Mouse (Mus musculus): ENCODE results near the gene Usp12. TPM values are rescaled to one million over a fixed set of nuclear protein-coding genes. Genes with fewer than 3 reads are reported as not detected.
A peak's percentile ranks its signal among the peaks of the same experiment; 100 is the strongest.
"Not testable (repeated sequence)": the region's sequence is repeated elsewhere in the genome, so short reads cannot be mapped to it uniquely, and the experiment has no call there.

Usp12 gene
- polyA plus RNA-seq, 1 experiment from 2014 or later, result 9.6 TPM

DNA sequence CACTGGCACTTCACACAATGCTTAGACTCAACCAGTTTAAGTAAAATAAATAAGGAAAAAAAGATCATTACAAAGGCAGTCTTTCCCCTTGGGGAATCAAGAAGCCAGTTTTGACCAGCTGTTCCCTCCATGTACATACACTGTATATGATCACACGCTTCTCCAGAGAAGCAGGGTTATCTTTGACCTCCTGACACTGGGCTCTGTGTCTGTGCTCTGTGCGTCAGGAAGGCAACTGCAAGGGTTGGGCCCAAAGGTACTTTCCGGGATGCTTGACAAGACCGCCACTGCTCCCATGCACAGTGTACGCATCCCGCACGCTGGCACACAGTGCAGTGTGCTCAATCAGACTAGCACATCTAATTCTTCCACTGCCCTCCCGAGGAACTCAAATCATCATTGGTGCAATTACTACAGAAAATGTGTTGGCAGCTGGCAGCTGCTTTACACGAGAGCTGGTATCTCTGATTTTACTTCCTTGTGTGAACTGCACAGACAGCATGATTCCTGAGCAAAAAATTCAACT, 57.8 kb downstream of the Usp12 start:
- no peak overlapping the region for H3K9ac ChIP-seq (ENCODE audit: low read length)
- peak; percentile 34 for DNase-seq (ENCODE audit: low spot score)
- H3K4me3 ChIP-seq (ENCODE audit: low read depth, low read length), result no peak overlapping the region
- H3K27me3 ChIP-seq (replicated peaks; ENCODE audit: control insufficient read depth, insufficient read depth, low read length), result no peaks in the 10 kb centered on the region
- no peak for ATAC-seq
- WGBS, result 80% methylated on average over 9 of the region's 9 CpGs
- no peak overlapping the region for H3K27ac ChIP-seq (ENCODE audit: low read depth, low read length)
- H3K4me1 ChIP-seq (ENCODE audit: control insufficient read depth, insufficient read depth, low read length), result no peaks in the 10 kb centered on the region
- H3K36me3 ChIP-seq (ENCODE audit: control insufficient read depth, insufficient read depth, low read length), result peaks cover 43% of the 10 kb centered on the region
- no peaks in the 10 kb centered on the region for H3K9me3 ChIP-seq (replicated peaks; ENCODE audit: control insufficient read depth, low read length)
- H3K4me2 ChIP-seq (ENCODE audit: low read length), result no peak overlapping the region

DNA sequence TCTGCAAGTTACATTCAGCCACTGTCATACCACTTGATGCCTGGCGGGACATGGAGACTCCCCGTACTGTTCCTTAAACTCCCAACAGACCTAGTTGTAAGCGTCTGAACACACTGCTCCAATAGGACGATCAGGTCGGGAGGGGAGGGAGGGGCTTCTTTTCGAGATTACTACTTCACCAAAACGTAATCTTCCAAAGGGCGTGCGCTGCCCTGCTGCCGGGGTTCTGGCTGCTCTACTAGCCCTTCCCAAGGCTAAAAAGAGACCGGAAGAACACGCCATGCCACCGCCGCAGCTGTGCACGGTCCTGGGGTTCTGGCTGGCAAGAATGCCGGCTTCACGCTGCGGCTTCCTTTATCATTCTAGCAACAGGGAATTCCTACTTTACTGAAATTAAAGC, 58.5 kb downstream of the Usp12 start:
- Histone ChIP-seq H3K27ac (ENCODE audit: low read depth, low read length) (no peak overlapping the region), H3K4me1 (ENCODE audit: control insufficient read depth, insufficient read depth, low read length) (no peaks in the 10 kb centered on the region), H3K27me3 (replicated peaks; ENCODE audit: control insufficient read depth, insufficient read depth, low read length) (no peaks in the 10 kb centered on the region), H3K4me2 (ENCODE audit: low read length) (no peak overlapping the region), H3K9ac (ENCODE audit: low read length) (no peak overlapping the region), H3K36me3 (ENCODE audit: control insufficient read depth, insufficient read depth, low read length) (peaks cover 43% of the 10 kb centered on the region), H3K9me3 (replicated peaks; ENCODE audit: control insufficient read depth, low read length) (no peaks in the 10 kb centered on the region), H3K4me3 (ENCODE audit: low read depth, low read length) (no peak overlapping the region)
- WGBS, result 85% methylated on average over 18 of the region's 18 CpGs
- DNase-seq (ENCODE audit: low spot score) (no peak), ATAC-seq (no peak)

DNA sequence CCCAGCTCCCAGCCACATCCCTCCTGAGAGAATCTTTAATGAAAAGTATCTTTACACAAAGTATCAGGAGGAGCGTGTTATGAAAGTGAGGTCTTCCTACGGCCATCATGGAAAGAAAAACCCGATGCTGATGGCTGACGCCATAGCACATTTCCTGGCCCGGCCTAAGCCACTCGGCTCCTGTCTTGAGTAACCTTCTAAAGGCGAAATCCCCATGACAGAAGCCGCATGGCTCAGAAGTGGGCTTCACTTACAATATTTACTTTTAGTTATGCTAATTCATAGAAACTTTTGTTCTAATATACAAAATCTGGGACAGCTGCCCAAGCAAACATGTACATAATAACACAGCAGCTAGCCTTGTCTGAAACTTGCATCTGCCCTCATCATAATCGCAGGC, 59.8 kb downstream of the Usp12 start:
- not testable (repeated sequence) for H3K9ac ChIP-seq (ENCODE audit: low read length); H3K4me3 ChIP-seq (ENCODE audit: low read depth, low read length); H3K9me3 ChIP-seq (replicated peaks; ENCODE audit: control insufficient read depth, low read length); H3K4me1 ChIP-seq (ENCODE audit: control insufficient read depth, insufficient read depth, low read length); H3K27ac ChIP-seq (ENCODE audit: low read depth, low read length); DNase-seq (ENCODE audit: low spot score); H3K27me3 ChIP-seq (replicated peaks; ENCODE audit: control insufficient read depth, insufficient read depth, low read length); H3K4me2 ChIP-seq (ENCODE audit: low read length); ATAC-seq
- H3K36me3 ChIP-seq (ENCODE audit: control insufficient read depth, insufficient read depth, low read length), result peaks cover 38% of the 10 kb centered on the region
- WGBS, result 79% methylated on average over 1 of the region's 9 CpGs

DNA sequence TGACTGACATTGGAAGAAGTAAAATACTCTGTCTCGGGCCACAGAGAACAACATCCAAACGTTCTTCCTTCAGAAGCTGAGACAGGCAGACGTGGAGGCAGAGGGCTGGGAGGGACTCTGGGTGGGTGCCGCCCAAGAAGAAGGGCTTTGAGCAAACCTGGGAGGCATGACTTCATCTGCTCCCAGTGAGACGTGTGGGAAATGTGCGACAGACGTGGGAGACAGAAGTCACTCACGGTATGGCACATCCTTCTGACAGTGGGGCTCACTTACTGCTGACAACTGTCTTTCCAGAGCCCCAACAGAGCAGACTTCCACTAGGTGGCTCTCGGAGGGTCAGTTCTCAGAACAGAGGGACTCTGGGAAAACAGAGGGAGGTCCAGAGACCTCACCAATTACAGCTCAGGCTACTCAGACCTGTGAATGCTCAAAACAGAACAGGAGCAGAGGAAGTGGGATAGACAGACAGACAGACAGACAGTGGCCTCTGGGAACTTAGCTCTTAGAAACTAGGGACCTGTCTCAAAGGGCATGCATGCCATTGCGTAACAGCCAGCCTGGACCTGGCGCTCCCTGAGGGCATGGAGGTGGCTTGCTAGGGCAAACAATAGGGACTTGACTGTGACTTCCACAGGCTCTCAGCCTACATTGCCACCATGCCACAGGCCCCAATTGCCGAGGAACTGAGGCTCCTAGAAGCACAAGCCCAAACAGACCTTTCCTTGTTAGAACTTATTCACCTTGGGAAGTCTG, 60.7 kb downstream of the Usp12 start:
- Histone ChIP-seq H3K27ac (ENCODE audit: low read depth, low read length) (no peak overlapping the region), H3K4me2 (ENCODE audit: low read length) (no peak overlapping the region), H3K27me3 (replicated peaks; ENCODE audit: control insufficient read depth, insufficient read depth, low read length) (no peaks in the 10 kb centered on the region), H3K36me3 (ENCODE audit: control insufficient read depth, insufficient read depth, low read length) (peaks cover 28% of the 10 kb centered on the region), H3K4me1 (ENCODE audit: control insufficient read depth, insufficient read depth, low read length) (no peaks in the 10 kb centered on the region), H3K9me3 (replicated peaks; ENCODE audit: control insufficient read depth, low read length) (no peaks in the 10 kb centered on the region), H3K4me3 (ENCODE audit: low read depth, low read length) (no peak overlapping the region), H3K9ac (ENCODE audit: low read length) (no peak overlapping the region)
- no peak for ATAC-seq
- WGBS, result 79% methylated on average over 12 of the region's 12 CpGs
- no peak for DNase-seq (ENCODE audit: low spot score)

GRCm38 (mm10) chr5:146733372-146733771, 61.4 kb downstream of the Usp12 start:
- Histone ChIP-seq H3K36me3 (ENCODE audit: control insufficient read depth, insufficient read depth, low read length) (peaks cover 28% of the 10 kb centered on the region), H3K9ac (ENCODE audit: low read length) (no peak overlapping the region), H3K27ac (ENCODE audit: low read depth, low read length) (no peak overlapping the region), H3K9me3 (replicated peaks; ENCODE audit: control insufficient read depth, low read length) (no peaks in the 10 kb centered on the region), H3K27me3 (replicated peaks; ENCODE audit: control insufficient read depth, insufficient read depth, low read length) (no peaks in the 10 kb centered on the region), H3K4me3 (ENCODE audit: low read depth, low read length) (no peak overlapping the region), H3K4me2 (ENCODE audit: low read length) (no peak overlapping the region), H3K4me1 (ENCODE audit: control insufficient read depth, insufficient read depth, low read length) (no peaks in the 10 kb centered on the region)
- ATAC-seq (no peak), DNase-seq (ENCODE audit: low spot score) (no peak)
- WGBS, result 76% methylated on average over 7 of the region's 7 CpGs

DNA sequence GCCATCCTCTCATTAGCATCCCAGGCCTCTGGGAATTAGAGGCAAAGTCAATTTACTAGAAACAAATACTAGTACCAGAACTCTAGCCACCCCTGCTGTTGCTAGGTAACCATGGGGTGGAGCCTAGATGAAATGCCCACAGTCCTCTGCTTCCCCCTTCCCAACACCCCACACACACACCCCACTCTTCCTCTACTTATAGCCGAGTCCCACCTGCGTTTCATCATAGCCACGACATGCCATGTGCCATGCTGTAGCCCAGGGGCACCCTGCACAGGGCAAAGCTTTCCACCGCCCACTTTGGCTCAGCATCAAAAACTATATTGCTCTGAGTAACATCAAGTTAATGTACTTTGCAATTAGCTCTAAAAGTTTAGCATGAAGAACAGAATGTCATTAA, 67.8 kb downstream of the Usp12 start:
- WGBS, result 67% methylated on average over 4 of the region's 4 CpGs
- no peak overlapping the region for H3K4me3 ChIP-seq (ENCODE audit: low read depth, low read length)
- no peaks in the 10 kb centered on the region for H3K27me3 ChIP-seq (replicated peaks; ENCODE audit: control insufficient read depth, insufficient read depth, low read length)
- no peak overlapping the region for H3K4me2 ChIP-seq (ENCODE audit: low read length)
- DNase-seq (ENCODE audit: low spot score) (no peak), ATAC-seq (no peak)
- no peaks in the 10 kb centered on the region for H3K36me3 ChIP-seq (ENCODE audit: control insufficient read depth, insufficient read depth, low read length)
- H3K9ac ChIP-seq (ENCODE audit: low read length), result no peak overlapping the region; the same call in 1 of the 2 replicates
- H3K9me3 ChIP-seq (replicated peaks; ENCODE audit: control insufficient read depth, low read length), result no peaks in the 10 kb centered on the region
- peaks cover under 1% of the 10 kb centered on the region; the same call in 1 of the 2 replicates for H3K4me1 ChIP-seq (ENCODE audit: control insufficient read depth, insufficient read depth, low read length)
- H3K27ac ChIP-seq (ENCODE audit: low read depth, low read length), result no peak overlapping the region

GRCm38 (mm10) chr5:146724956-146725355, 69.8 kb downstream of the Usp12 start:
- H3K9ac ChIP-seq (ENCODE audit: low read length), result no peak overlapping the region
- DNase-seq (ENCODE audit: low spot score), result peak; percentile 41
- ATAC-seq, result no peak
- WGBS, result 55% methylated on average over 3 of the region's 3 CpGs
- H3K36me3 ChIP-seq (ENCODE audit: control insufficient read depth, insufficient read depth, low read length), result no peaks in the 10 kb centered on the region
- H3K27me3 ChIP-seq (replicated peaks; ENCODE audit: control insufficient read depth, insufficient read depth, low read length), result no peaks in the 10 kb centered on the region
- no peaks in the 10 kb centered on the region for H3K9me3 ChIP-seq (replicated peaks; ENCODE audit: control insufficient read depth, low read length)
- no peak overlapping the region for H3K27ac ChIP-seq (ENCODE audit: low read depth, low read length)
- no peak overlapping the region for H3K4me3 ChIP-seq (ENCODE audit: low read depth, low read length)
- H3K4me1 ChIP-seq (ENCODE audit: control insufficient read depth, insufficient read depth, low read length), result peaks cover 3% of the 10 kb centered on the region; the same call in 1 of the 2 replicates
- no peak overlapping the region for H3K4me2 ChIP-seq (ENCODE audit: low read length)

DNA sequence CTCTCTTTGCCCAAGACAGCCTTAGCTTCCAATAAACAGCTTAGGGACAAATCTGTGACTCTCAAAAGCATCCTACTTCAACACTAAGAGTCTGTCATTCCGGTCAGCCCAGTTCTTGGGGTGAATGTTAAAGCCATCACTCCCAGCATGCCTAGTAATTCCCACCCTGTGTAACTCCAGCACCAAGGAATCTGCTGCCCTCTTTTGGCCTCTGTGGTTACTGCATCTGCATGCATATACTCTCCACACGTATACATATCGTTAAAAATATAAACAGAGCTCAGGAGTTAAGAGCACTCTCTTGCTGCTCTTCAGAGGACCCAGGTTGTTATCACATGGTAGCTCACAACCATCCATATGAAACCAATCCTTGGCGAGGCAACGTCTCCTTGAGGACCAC, 71.4 kb downstream of the Usp12 start:
- no peak overlapping the region for H3K4me3 ChIP-seq (ENCODE audit: low read depth, low read length)
- DNase-seq (ENCODE audit: low spot score), result no peak
- H3K27ac ChIP-seq (ENCODE audit: low read depth, low read length), result no peak overlapping the region
- 92% methylated on average over 5 of the region's 5 CpGs for WGBS
- no peaks in the 10 kb centered on the region for H3K9me3 ChIP-seq (replicated peaks; ENCODE audit: control insufficient read depth, low read length)
- H3K9ac ChIP-seq (ENCODE audit: low read length), result no peak overlapping the region
- no peaks in the 10 kb centered on the region for H3K36me3 ChIP-seq (ENCODE audit: control insufficient read depth, insufficient read depth, low read length)
- H3K4me1 ChIP-seq (ENCODE audit: control insufficient read depth, insufficient read depth, low read length), result peaks cover 3% of the 10 kb centered on the region; the same call in 1 of the 2 replicates
- H3K4me2 ChIP-seq (ENCODE audit: low read length), result no peak overlapping the region
- H3K27me3 ChIP-seq (replicated peaks; ENCODE audit: control insufficient read depth, insufficient read depth, low read length), result no peaks in the 10 kb centered on the region
- no peak for ATAC-seq

GRCm38 (mm10) chr5:146722226-146722625, 72.6 kb downstream of the Usp12 start:
- Histone ChIP-seq H3K9ac (ENCODE audit: low read length) (no peak overlapping the region), H3K27ac (ENCODE audit: low read depth, low read length) (peak overlapping the region; percentile 62), H3K9me3 (replicated peaks; ENCODE audit: control insufficient read depth, low read length) (no peaks in the 10 kb centered on the region), H3K4me2 (ENCODE audit: low read length) (no peak overlapping the region), H3K4me1 (ENCODE audit: control insufficient read depth, insufficient read depth, low read length) (peaks cover 3% of the 10 kb centered on the region; the same call in 1 of the 2 replicates), H3K27me3 (replicated peaks; ENCODE audit: control insufficient read depth, insufficient read depth, low read length) (no peaks in the 10 kb centered on the region), H3K36me3 (ENCODE audit: control insufficient read depth, insufficient read depth, low read length) (no peaks in the 10 kb centered on the region), H3K4me3 (ENCODE audit: low read depth, low read length) (no peak overlapping the region)
- WGBS, result 63% methylated on average over 14 of the region's 14 CpGs
- ATAC-seq (peak; percentile 75), DNase-seq (ENCODE audit: low spot score) (peak; percentile 66)

All from forebrain, embryonic 14.5 days (tissue).